Mouse (Mus musculus) lung, embryonic 16.5 days (tissue): ENCODE measurements around the gene Tm9sf4. TPM values are rescaled to one million over a fixed set of nuclear protein-coding genes. Genes with fewer than 3 reads are reported as not detected.

ENCODE experiments used
- ATAC-seq: fragments of 200-750 bp; cut with Nextera tagmentation; 2 replicates; pipeline ENCODE4 v1.8.0; 2017; ENCODE audit warnings: low read depth, mild to moderate bottlenecking, moderate library complexity
- H3K27ac ChIP-seq: fragments of 300-500 bp; sonication (generic); 2 replicates; pipeline ENCODE4 v1.5.1; 2014; ENCODE audit warnings: mild to moderate bottlenecking, control low read depth, low read length
- H3K27me3 ChIP-seq: fragments of 300-500 bp; sonication (generic); 2 replicates; pipeline ENCODE4 v1.6.1; 2014; ENCODE audit warnings: low read depth, low read length, mixed read lengths; ENCODE audit not compliant: control insufficient read depth, insufficient read depth
- H3K36me3 ChIP-seq: fragments of 300-500 bp; sonication (generic); 2 replicates; pipeline ENCODE4 v1.6.1; 2014; ENCODE audit warnings: low read length; ENCODE audit not compliant: control insufficient read depth, insufficient read depth
- H3K4me1 ChIP-seq: fragments of 300-500 bp; sonication (generic); replicated peaks from 2 replicates; pipeline ENCODE4 v1.6.1; 2014; ENCODE audit warnings: low read length, mixed read lengths; ENCODE audit not compliant: control insufficient read depth, insufficient read depth
- H3K4me2 ChIP-seq: fragments of 300-500 bp; sonication (generic); 2 replicates; pipeline ENCODE4 v1.6.1; 2014; ENCODE audit warnings: low read depth, low read length, control low read depth
- H3K4me3 ChIP-seq: fragments of 300-500 bp; sonication (generic); 2 replicates; pipeline ENCODE4 v1.5.1; 2014; ENCODE audit warnings: mild to moderate bottlenecking, low read length, control low read depth
- H3K9ac ChIP-seq: fragments of 300-500 bp; sonication (generic); 2 replicates; pipeline ENCODE4 v1.6.1; 2014; ENCODE audit warnings: low read length, control low read depth
- H3K9me3 ChIP-seq: fragments of 300-500 bp; sonication (generic); 2 replicates; pipeline ENCODE4 v1.6.1; 2016; ENCODE audit warnings: low read length; ENCODE audit not compliant: control insufficient read depth
- WGBS: fragments of 180-500 bp; shearing (Covaris S2); extraction: QIAGEN DNeasy Blood & Tissue Kit; methylation state at CpG from one replicate; pipeline ENCODE4 v1.1.7; 2014; 5-methylcytosine and 5-hydroxymethylcytosine counted together
- polyA plus RNA-seq: library from polyadenylated mRNA; unstranded; fragments of >200 nt; fragmentation: Nextera tagmentation; extraction: Ambion mirVana; gene quantifications from 2 replicates; pipeline ENCODE4 v1.2.1, GENCODE M21; 2015

Gene Tm9sf4
- polyA plus RNA-seq, 1 experiment from 2014 or later, result 74.9 TPM

GRCm38 (mm10) chr2:153151026-153151425 lies 10.1 kb upstream of the Tm9sf4 start:
- Histone ChIP-seq H3K9me3 (no peaks in the 10 kb centered on the region), H3K36me3 (no peaks in the 10 kb centered on the region), H3K4me3 (no peak overlapping the region), H3K9ac (no peak overlapping the region), H3K27ac (no peak overlapping the region), H3K4me1 (no peaks in the 10 kb centered on the region), H3K4me2 (no peak overlapping the region), H3K27me3 (no peaks in the 10 kb centered on the region)
- 69% methylated on average over 7 of the region's 7 CpGs for WGBS
- ATAC-seq, result no peak

GRCm38 (mm10) chr2:153151926-153152665 lies 9.0 kb upstream of the Tm9sf4 start:
- Histone ChIP-seq H3K9me3 (no peaks in the 10 kb centered on the region), H3K36me3 (no peaks in the 10 kb centered on the region), H3K27ac (no peak overlapping the region), H3K27me3 (no peaks in the 10 kb centered on the region), H3K9ac (no peak overlapping the region), H3K4me1 (no peaks in the 10 kb centered on the region), H3K4me2 (no peak overlapping the region), H3K4me3 (no peak overlapping the region)
- no peak for ATAC-seq
- 65% methylated on average over 8 of the region's 8 CpGs for WGBS

GRCm38 (mm10) chr2:153153033-153153450 lies 8.1 kb upstream of the Tm9sf4 start:
- no peaks in the 10 kb centered on the region for H3K27me3 ChIP-seq
- H3K9ac ChIP-seq, result no peak overlapping the region
- H3K27ac ChIP-seq, result no peak overlapping the region
- H3K36me3 ChIP-seq, result no peaks in the 10 kb centered on the region
- 59% methylated on average over 4 of the region's 4 CpGs for WGBS
- H3K4me3 ChIP-seq, result no peak overlapping the region
- no peaks in the 10 kb centered on the region for H3K9me3 ChIP-seq
- H3K4me1 ChIP-seq, result no peaks in the 10 kb centered on the region
- no peak overlapping the region for H3K4me2 ChIP-seq
- no peak for ATAC-seq

GRCm38 (mm10) chr2:153157270-153157669 lies 3.8 kb upstream of the Tm9sf4 start:
- Histone ChIP-seq H3K27me3 (no peaks in the 10 kb centered on the region), H3K9me3 (no peaks in the 10 kb centered on the region)

GRCm38 (mm10) chr2:153160133-153160532 lies 970 bp upstream of the Tm9sf4 start:
- Histone ChIP-seq H3K4me1 (peaks cover 4% of the 10 kb centered on the region), H3K27me3 (no peaks in the 10 kb centered on the region), H3K4me2 (no peak overlapping the region), H3K4me3 (no peak overlapping the region), H3K9me3 (no peaks in the 10 kb centered on the region), H3K27ac (no peak overlapping the region), H3K36me3 (no peaks in the 10 kb centered on the region), H3K9ac (no peak overlapping the region)
- ATAC-seq, result no peak
- WGBS, result 80% methylated on average over 5 of the region's 5 CpGs

More at GRCm38 (mm10) chr2:153157270-153157669, 3.8 kb upstream of the Tm9sf4 start:
- no peak overlapping the region for H3K27ac ChIP-seq
- H3K4me1 ChIP-seq, result peaks cover 4% of the 10 kb centered on the region
- no peak overlapping the region for H3K4me3 ChIP-seq
- no peak overlapping the region for H3K9ac ChIP-seq
- ATAC-seq, result no peak
- H3K36me3 ChIP-seq, result no peaks in the 10 kb centered on the region
- H3K4me2 ChIP-seq, result no peak overlapping the region
- 40% methylated on average over 1 of the region's 3 CpGs for WGBS

GRCm38 (mm10) chr2:153161684-153162080 lies 579 bp downstream of the Tm9sf4 start:
- H3K9ac ChIP-seq, result peak overlapping the region; percentile 93
- peak overlapping the region; percentile 95 for H3K27ac ChIP-seq
- ATAC-seq, result peak; percentile 44
- no peaks in the 10 kb centered on the region for H3K27me3 ChIP-seq
- H3K36me3 ChIP-seq, result no peaks in the 10 kb centered on the region
- peak overlapping the region; percentile 98 for H3K4me2 ChIP-seq
- peak overlapping the region; percentile 98 for H3K4me3 ChIP-seq
- 0% methylated on average over 16 of the region's 16 CpGs for WGBS
- H3K4me1 ChIP-seq, result peaks cover 4% of the 10 kb centered on the region
- H3K9me3 ChIP-seq, result no peaks in the 10 kb centered on the region

- Histone ChIP-seq H3K9me3 (no peaks in the 10 kb centered on the region), H3K4me2 (no peak overlapping the region), H3K4me3 (no peak overlapping the region), H3K27ac (no peak overlapping the region), H3K4me1 (peaks cover 8% of the 10 kb centered on the region), H3K36me3 (peaks cover 2% of the 10 kb centered on the region; the same call in 1 of the 2 replicates), H3K9ac (no peak overlapping the region), H3K27me3 (no peaks in the 10 kb centered on the region)
- no peak for ATAC-seq
- WGBS, result 82% methylated on average over 6 of the region's 6 CpGs
Measured at GRCm38 (mm10) chr2:153167136-153167535, 6.0 kb downstream of the Tm9sf4 start.

- Histone ChIP-seq H3K4me3 (no peak overlapping the region), H3K36me3 (peaks cover 2% of the 10 kb centered on the region; the same call in 1 of the 2 replicates), H3K4me2 (no peak overlapping the region), H3K9ac (no peak overlapping the region), H3K27ac (no peak overlapping the region), H3K4me1 (peaks cover 6% of the 10 kb centered on the region), H3K27me3 (no peaks in the 10 kb centered on the region), H3K9me3 (no peaks in the 10 kb centered on the region)
- 34% methylated on average over 2 of the region's 2 CpGs for WGBS
- ATAC-seq, result no peak
Measured at GRCm38 (mm10) chr2:153168134-153168820, 7.2 kb downstream of the Tm9sf4 start.

GRCm38 (mm10) chr2:153170490-153171224 lies 9.6 kb downstream of the Tm9sf4 start:
- ATAC-seq, result no peak
- no peaks in the 10 kb centered on the region for H3K9me3 ChIP-seq
- 84% methylated on average over 9 of the region's 9 CpGs for WGBS
- no peaks in the 10 kb centered on the region for H3K27me3 ChIP-seq
- H3K36me3 ChIP-seq, result peaks cover 2% of the 10 kb centered on the region; the same call in 1 of the 2 replicates
- no peak overlapping the region for H3K4me2 ChIP-seq
- H3K9ac ChIP-seq, result no peak overlapping the region
- peaks cover 6% of the 10 kb centered on the region for H3K4me1 ChIP-seq
- H3K27ac ChIP-seq, result no peak overlapping the region
- H3K4me3 ChIP-seq, result no peak overlapping the region
